Mouse (Mus musculus) kidney, adult 2 months (tissue): ENCODE data around the gene Gpr39.

Source experiments
- CTCF ChIP-seq: fragments of 200-500 bp; conservative IDR thresholded peaks from 2 replicates; pipeline ENCODE4 v1.5.1; 2011; ENCODE audit warnings: low read depth, mild to moderate bottlenecking, control low read depth, low read length, moderate library complexity, mixed read lengths; ENCODE audit not compliant: insufficient read depth, insufficient read length
- POLR2A ChIP-seq: fragments of 200-500 bp; IDR thresholded peaks from one replicate; pipeline ENCODE4 v1.6.1; 2011; ENCODE audit warnings: low read depth, low read length, control low read depth

- TF ChIP-seq CTCF = no peak
- no peak for TF ChIP-seq POLR2A
These were observed 16.6 kb upstream of the Gpr39 start for GRCm38 (mm10) chr1:125660151-125660550.
